Mouse (Mus musculus) embryonic fibroblast, embryonic 13.5 days (primary cell): ENCODE results near the gene Dgkh.

Experiments used
- CTCF ChIP-seq: IDR thresholded peaks from 2 replicates; pipeline ENCODE4 v1.5.1; 2011; ENCODE audit warnings: mild to moderate bottlenecking, control low read depth, low read length, moderate library complexity, borderline replicate concordance; ENCODE audit not compliant: insufficient read depth
- POLR2A ChIP-seq: IDR thresholded peaks from 2 replicates; pipeline ENCODE4 v1.6.1; 2011; ENCODE audit warnings: low read depth, mild to moderate bottlenecking, control low read depth, low read length, moderate library complexity

- TF ChIP-seq POLR2A (no peak), CTCF (no peak)
Measured at GRCm38 (mm10) chr14:78699196-78699595, 33.4 kb downstream of the Dgkh start.
